Mouse (Mus musculus) kidney, adult 2 months (tissue): ENCODE measurements around the gene Hoxb3.

Source experiments
- CTCF ChIP-seq: fragments of 200-500 bp; conservative IDR thresholded peaks from 2 replicates; pipeline ENCODE4 v1.5.1; 2011; ENCODE audit warnings: low read depth, mild to moderate bottlenecking, control low read depth, low read length, moderate library complexity, mixed read lengths; ENCODE audit not compliant: insufficient read depth, insufficient read length
- POLR2A ChIP-seq: fragments of 200-500 bp; IDR thresholded peaks from one replicate; pipeline ENCODE4 v1.6.1; 2011; ENCODE audit warnings: low read depth, low read length, control low read depth

- TF ChIP-seq POLR2A (no peak), CTCF (no peak)
Observed at GRCm38 (mm10) chr11:96284041-96284749, 38.9 kb upstream of the Hoxb3 start.
